Mouse (Mus musculus) small intestine, adult 2 months (tissue): Measurements from ENCODE around the gene Slc9a3r2.

Experiments used
- CTCF ChIP-seq: fragments of 200-500 bp; IDR thresholded peaks from 2 replicates; pipeline ENCODE4 v1.5.1; 2012; ENCODE audit warnings: low read depth, mild to moderate bottlenecking, control low read depth, inconsistent platforms, low read length, moderate library complexity, mixed read lengths; ENCODE audit not compliant: insufficient replicate concordance, insufficient read length; ENCODE audit errors: extremely low read depth
- POLR2A ChIP-seq: fragments of 200-500 bp; IDR thresholded peaks from 2 replicates; pipeline ENCODE4 v1.6.1; 2012; ENCODE audit warnings: low read depth, mild to moderate bottlenecking, control low read depth, inconsistent platforms, low read length, moderate library complexity

- TF ChIP-seq CTCF (no peak), POLR2A (no peak)
These were observed 502 bp downstream of the Slc9a3r2 start for GRCm38 (mm10) chr17:24649581-24650069.
